Mouse (Mus musculus) frontal cortex, postnatal 25 days (tissue): Measurements from ENCODE around the gene Vmn2r27.

Source experiments
- DNase-seq, 2 experiments: peaks; one replicate each; pipeline ENCODE4 v3.0.0; 2022; ENCODE audit warnings: low spot score in 2 of 2

Vmn2r27 gene

GRCm38 (mm10) chr6:124231756-124232155, at the start of gene Vmn2r27:
Gene Vmn2r27 (minus strand): TSS chr6:124231856.
- DNase-seq = no peak

GRCm38 (mm10) chr6:124278291-124278690, 46.6 kb upstream of the Vmn2r27 start:
- no peak for DNase-seq

- DNase-seq = no peak
Observed at GRCm38 (mm10) chr6:124277641-124278040, 46.0 kb upstream of the Vmn2r27 start.

GRCm38 (mm10) chr6:124273231-124273880, 41.7 kb upstream of the Vmn2r27 start:
- DNase-seq = no peak

GRCm38 (mm10) chr6:124262696-124263095, 31.0 kb upstream of the Vmn2r27 start:
- DNase-seq = peak; percentile 66 to 75

GRCm38 (mm10) chr6:124260198-124260931, 28.7 kb upstream of the Vmn2r27 start:
- DNase-seq = peak; percentile 59 to 74

- DNase-seq = no peak
Observed at GRCm38 (mm10) chr6:124255721-124256470, 24.2 kb upstream of the Vmn2r27 start.

GRCm38 (mm10) chr6:124202116-124202515, 29.5 kb downstream of the Vmn2r27 start:
- DNase-seq = no peak

- no peak for DNase-seq
Observed at GRCm38 (mm10) chr6:124168499-124169257, 63.0 kb downstream of the Vmn2r27 start.

GRCm38 (mm10) chr6:124166596-124166995, 65.1 kb downstream of the Vmn2r27 start:
- no peak for DNase-seq

- DNase-seq = no peak
Observed at GRCm38 (mm10) chr6:124149808-124150207, 81.8 kb downstream of the Vmn2r27 start.
